Mouse (Mus musculus) heart, embryonic 16.5 days (tissue): ENCODE results near the gene Iqschfp. TPM values are rescaled to one million over a fixed set of nuclear protein-coding genes. Genes with fewer than 3 reads are reported as not detected.

ENCODE experiments used
- ATAC-seq: fragments of 200-750 bp; cut with Nextera tagmentation; replicated peaks from 2 replicates; pipeline ENCODE4 v1.8.0; 2017; ENCODE audit warnings: moderate number of reproducible peaks; ENCODE audit not compliant: insufficient read depth, low FRiP score; ENCODE audit errors: extremely low read depth
- H3K27ac ChIP-seq: fragments of 300-500 bp; sonication (generic); 2 replicates; pipeline ENCODE4 v1.5.1; 2014; ENCODE audit warnings: mild to moderate bottlenecking, low read length, control low read depth, moderate library complexity
- H3K27me3 ChIP-seq: fragments of 300-500 bp; sonication (generic); 2 replicates; pipeline ENCODE4 v1.6.1; 2014; ENCODE audit warnings: low read length, mixed read lengths; ENCODE audit not compliant: control insufficient read depth, insufficient read depth
- H3K36me3 ChIP-seq: fragments of 300-500 bp; sonication (generic); 2 replicates; pipeline ENCODE4 v1.6.1; 2014; ENCODE audit not compliant: control insufficient read depth, insufficient read depth
- H3K4me1 ChIP-seq: fragments of 300-500 bp; sonication (generic); 2 replicates; pipeline ENCODE4 v1.6.1; 2014; ENCODE audit warnings: low read length, mixed read lengths; ENCODE audit not compliant: control insufficient read depth, insufficient read depth
- H3K4me2 ChIP-seq: fragments of 300-500 bp; sonication (generic); 2 replicates; pipeline ENCODE4 v1.6.1; 2014; ENCODE audit warnings: low read depth, mild to moderate bottlenecking, control low read depth, low read length
- H3K4me3 ChIP-seq: fragments of 300-500 bp; sonication (generic); 2 replicates; pipeline ENCODE4 v1.5.1; 2014; ENCODE audit warnings: mild to moderate bottlenecking, control low read depth, low read length
- H3K9ac ChIP-seq: fragments of 300-500 bp; sonication (generic); 2 replicates; pipeline ENCODE4 v1.6.1; 2014; ENCODE audit warnings: low read length, control low read depth
- H3K9me3 ChIP-seq: fragments of 300-500 bp; sonication (generic); replicated peaks from 2 replicates; pipeline ENCODE4 v1.6.1; 2016; ENCODE audit warnings: low read length; ENCODE audit not compliant: control insufficient read depth
- WGBS: fragments of 180-500 bp; shearing (Covaris S2); extraction: QIAGEN DNeasy Blood & Tissue Kit; methylation state at CpG from one replicate; pipeline ENCODE4 v1.1.7; 2014; 5-methylcytosine and 5-hydroxymethylcytosine counted together
- polyA plus RNA-seq: library from polyadenylated mRNA; unstranded; fragments of >200 nt; fragmentation: Nextera tagmentation; extraction: Ambion mirVana; gene quantifications from 2 replicates; pipeline ENCODE4 v1.2.1, GENCODE M21; 2015

Iqschfp gene
- polyA plus RNA-seq, 1 experiment from 2014 or later: not detected

- no peak overlapping the region for H3K27ac ChIP-seq
- no peaks in the 10 kb centered on the region for H3K36me3 ChIP-seq
- no peaks in the 10 kb centered on the region for H3K9me3 ChIP-seq
- no peaks in the 10 kb centered on the region for H3K4me1 ChIP-seq
- WGBS: 83% methylated on average over 7 of the region's 7 CpGs
- no peak overlapping the region for H3K9ac ChIP-seq
- no peak overlapping the region for H3K4me2 ChIP-seq
- H3K4me3 ChIP-seq: no peak overlapping the region
- ATAC-seq: no peak
- H3K27me3 ChIP-seq: no peaks in the 10 kb centered on the region
These were observed 404.7 kb downstream of the Iqschfp start for GRCm38 (mm10) chr3:68296752-68297151.

GRCm38 (mm10) chr3:68305647-68306046 lies 413.6 kb downstream of the Iqschfp start:
- 0% methylated on average over 1 of the region's 1 CpGs for WGBS
- ATAC-seq: no peak; the same call in 1 of the 2 replicates
- no peak overlapping the region for H3K4me3 ChIP-seq
- no peak overlapping the region for H3K9ac ChIP-seq
- H3K9me3 ChIP-seq: no peaks in the 10 kb centered on the region
- H3K27me3 ChIP-seq: no peaks in the 10 kb centered on the region
- H3K36me3 ChIP-seq: no peaks in the 10 kb centered on the region
- H3K4me1 ChIP-seq: no peaks in the 10 kb centered on the region
- no peak overlapping the region for H3K4me2 ChIP-seq
- H3K27ac ChIP-seq: no peak overlapping the region

- Histone ChIP-seq H3K4me1 (no peaks in the 10 kb centered on the region), H3K4me3 (no peak overlapping the region), H3K9me3 (no peaks in the 10 kb centered on the region), H3K27ac (no peak overlapping the region), H3K27me3 (no peaks in the 10 kb centered on the region), H3K4me2 (no peak overlapping the region), H3K9ac (no peak overlapping the region), H3K36me3 (no peaks in the 10 kb centered on the region)
- 65% methylated on average over 4 of the region's 4 CpGs for WGBS
- no peak for ATAC-seq
These were observed 414.7 kb downstream of the Iqschfp start for GRCm38 (mm10) chr3:68306726-68307125.

GRCm38 (mm10) chr3:68325575-68325974 lies 433.5 kb downstream of the Iqschfp start:
- whole genome bisulfite sequencing: 67% methylated on average over 6 of the region's 6 CpGs
- Histone ChIP-seq H3K27me3 (no peaks in the 10 kb centered on the region), H3K9me3 (no peaks in the 10 kb centered on the region), H3K4me3 (no peak overlapping the region), H3K4me2 (no peak overlapping the region), H3K4me1 (no peaks in the 10 kb centered on the region), H3K27ac (no peak overlapping the region), H3K9ac (no peak overlapping the region), H3K36me3 (no peaks in the 10 kb centered on the region)
- ATAC-seq: no peak

GRCm38 (mm10) chr3:68332515-68332914 lies 440.5 kb downstream of the Iqschfp start:
- H3K4me1 ChIP-seq: no peaks in the 10 kb centered on the region
- WGBS: 38% methylated on average over 2 of the region's 2 CpGs
- no peak overlapping the region for H3K9ac ChIP-seq
- H3K36me3 ChIP-seq: no peaks in the 10 kb centered on the region
- no peak overlapping the region for H3K4me2 ChIP-seq
- no peaks in the 10 kb centered on the region for H3K9me3 ChIP-seq
- H3K4me3 ChIP-seq: no peak overlapping the region
- no peak overlapping the region for H3K27ac ChIP-seq
- H3K27me3 ChIP-seq: no peaks in the 10 kb centered on the region
- no peak for ATAC-seq

GRCm38 (mm10) chr3:68335501-68335900 lies 443.5 kb downstream of the Iqschfp start:
- Histone ChIP-seq H3K36me3 (no peaks in the 10 kb centered on the region), H3K4me3 (no peak overlapping the region), H3K9ac (no peak overlapping the region), H3K9me3 (no peaks in the 10 kb centered on the region), H3K4me2 (no peak overlapping the region), H3K27ac (no peak overlapping the region), H3K4me1 (no peaks in the 10 kb centered on the region), H3K27me3 (no peaks in the 10 kb centered on the region)
- WGBS: 92% methylated on average over 4 of the region's 4 CpGs
- no peak for ATAC-seq

- no peaks in the 10 kb centered on the region for H3K4me1 ChIP-seq
- no peaks in the 10 kb centered on the region for H3K27me3 ChIP-seq
- H3K36me3 ChIP-seq: no peaks in the 10 kb centered on the region
- H3K9me3 ChIP-seq: no peaks in the 10 kb centered on the region; the same call in 1 of the 2 replicates
- no peak overlapping the region for H3K4me3 ChIP-seq
- 77% methylated on average over 6 of the region's 6 CpGs for WGBS
- ATAC-seq: no peak
- no peak overlapping the region for H3K27ac ChIP-seq
- H3K4me2 ChIP-seq: no peak overlapping the region
- H3K9ac ChIP-seq: no peak overlapping the region
These were observed 458.6 kb downstream of the Iqschfp start for GRCm38 (mm10) chr3:68350624-68351023.

- Histone ChIP-seq H3K36me3 (no peaks in the 10 kb centered on the region), H3K4me3 (no peak overlapping the region), H3K9me3 (no peaks in the 10 kb centered on the region; the same call in 1 of the 2 replicates), H3K4me1 (no peaks in the 10 kb centered on the region), H3K4me2 (no peak overlapping the region), H3K27me3 (no peaks in the 10 kb centered on the region), H3K27ac (no peak overlapping the region), H3K9ac (no peak overlapping the region)
- no peak for ATAC-seq
- WGBS: 53% methylated on average over 3 of the region's 3 CpGs
These were observed 459.4 kb downstream of the Iqschfp start for GRCm38 (mm10) chr3:68351461-68351860.

GRCm38 (mm10) chr3:68352961-68353360 lies 460.9 kb downstream of the Iqschfp start:
- H3K36me3 ChIP-seq: no peaks in the 10 kb centered on the region
- H3K27ac ChIP-seq: no peak overlapping the region
- H3K9ac ChIP-seq: no peak overlapping the region
- no peaks in the 10 kb centered on the region for H3K27me3 ChIP-seq
- H3K9me3 ChIP-seq: no peaks in the 10 kb centered on the region; the same call in 1 of the 2 replicates
- H3K4me2 ChIP-seq: no peak overlapping the region
- 82% methylated on average over 7 of the region's 7 CpGs for WGBS
- H3K4me1 ChIP-seq: no peaks in the 10 kb centered on the region
- H3K4me3 ChIP-seq: no peak overlapping the region
- no peak for ATAC-seq
